Mouse (Mus musculus) leukemia stem cell, adult 10-12 weeks (primary cell): ENCODE measurements around the gene Fermt3. TPM values are rescaled to one million over a fixed set of nuclear protein-coding genes. Genes with fewer than 3 reads are reported as not detected.

Experiments used
- polyA plus RNA-seq: library from polyadenylated mRNA; stranded (reverse); fragments of >175 nt; gene quantifications from 2 replicates; pipeline ENCODE4 v1.2.3, GENCODE M21; 2012; ENCODE audit warnings: low replicate concordance

Fermt3 gene
- 599 and 891 TPM in 2 replicates for polyA plus RNA-seq

DNA sequence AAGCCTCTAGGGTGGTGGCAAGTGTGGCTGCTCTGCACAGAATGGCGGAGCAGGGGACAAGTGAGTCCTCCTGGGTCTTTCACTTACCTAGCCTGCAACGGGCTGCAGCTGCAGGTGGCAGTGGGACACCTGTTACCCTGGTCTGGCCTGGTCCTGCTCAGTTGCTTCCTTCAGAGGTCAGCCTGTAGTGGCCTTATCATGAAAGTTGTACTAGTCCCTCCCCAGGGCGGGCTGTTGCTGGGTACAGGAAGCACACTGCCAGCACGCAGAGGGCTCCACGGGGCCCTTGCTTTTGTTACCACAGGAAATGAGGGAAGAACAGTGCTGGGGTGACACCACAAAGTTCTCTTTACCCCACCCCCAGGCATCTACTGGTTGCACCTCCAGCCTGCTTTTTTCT is at the start of gene Fermt3:
Gene Fermt3, minus strand, starts transcription at position 279 of the 400 bp plus-strand sequence.

DNA sequence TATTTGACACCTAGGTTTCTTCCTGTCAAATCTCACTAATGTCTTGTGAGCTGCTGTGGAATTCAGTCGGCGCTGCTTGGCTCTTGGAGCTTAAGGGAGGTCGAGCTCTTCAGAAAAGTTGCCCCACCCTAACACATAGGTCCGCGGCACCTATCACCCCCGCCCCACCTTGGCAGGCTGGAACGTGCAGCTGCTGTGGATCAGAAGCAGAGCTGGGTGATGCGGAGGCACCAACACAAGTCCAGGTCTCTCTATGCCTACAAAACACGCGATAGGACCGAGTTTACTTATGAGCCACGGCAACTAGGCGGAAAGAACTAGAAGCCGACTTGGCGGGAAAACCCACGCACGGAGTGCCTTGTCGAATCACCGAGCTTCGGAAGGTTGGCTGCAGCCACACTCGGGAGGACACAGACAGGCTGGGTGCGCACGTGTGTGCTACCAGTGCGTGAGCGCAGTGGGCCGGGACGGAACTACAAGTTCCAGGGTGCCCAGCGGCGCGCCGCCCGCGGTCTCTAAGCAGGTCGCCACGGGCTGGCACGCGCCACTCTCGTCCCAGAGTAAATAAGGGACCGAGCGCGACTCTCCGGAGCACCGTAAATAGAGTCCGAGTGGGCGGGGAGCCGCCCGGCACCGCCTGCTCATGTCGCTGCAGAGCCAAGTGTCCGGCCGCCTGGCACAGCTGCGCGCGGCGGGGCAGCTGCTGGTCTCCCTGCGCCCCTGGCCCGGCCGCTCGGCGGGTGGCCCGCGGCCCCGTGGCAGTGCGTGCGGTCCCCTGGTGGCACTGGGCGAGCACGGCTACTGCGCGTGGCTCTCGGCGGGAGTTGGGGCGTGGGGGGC is 37.2 kb upstream of the Fermt3 start, which contains the start of gene Macrod1:
Gene Macrod1, plus strand, starts transcription at position 563 of the 840 bp plus-strand sequence.

GRCm38 (mm10) chr19:7039841-7040636 is 20.8 kb upstream of the Fermt3 start, which contains the start of gene Stip1:
Stip1 (minus strand) TSS chr19:7039967.

DNA sequence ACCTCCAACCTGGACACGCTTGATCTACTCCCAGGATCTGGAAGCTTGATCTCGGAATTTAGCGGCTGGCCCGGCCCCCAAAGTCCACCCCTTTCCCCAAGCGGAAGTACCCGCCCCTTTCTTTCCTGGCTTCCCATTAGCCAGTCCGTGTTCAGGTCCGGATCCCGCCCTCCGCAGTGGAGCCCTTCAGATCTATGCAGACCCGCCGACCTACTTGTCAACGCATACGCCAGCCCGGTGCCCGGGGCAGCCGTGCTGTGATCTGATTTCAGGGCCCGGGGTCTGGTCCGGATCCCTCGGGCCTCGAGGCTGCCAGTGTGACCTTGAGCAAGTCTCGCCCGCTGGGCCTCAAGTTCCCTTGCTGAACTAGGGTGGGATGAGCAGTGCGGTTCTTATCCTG is 23.3 kb downstream of the Fermt3 start, which contains the start of the genes Nudt22 and Trpt1:
Gene Nudt22, minus strand, starts transcription at position 112 of the 400 bp plus-strand sequence.
Gene Trpt1, plus strand, starts transcription at position 126 of the 400 bp plus-strand sequence.

DNA sequence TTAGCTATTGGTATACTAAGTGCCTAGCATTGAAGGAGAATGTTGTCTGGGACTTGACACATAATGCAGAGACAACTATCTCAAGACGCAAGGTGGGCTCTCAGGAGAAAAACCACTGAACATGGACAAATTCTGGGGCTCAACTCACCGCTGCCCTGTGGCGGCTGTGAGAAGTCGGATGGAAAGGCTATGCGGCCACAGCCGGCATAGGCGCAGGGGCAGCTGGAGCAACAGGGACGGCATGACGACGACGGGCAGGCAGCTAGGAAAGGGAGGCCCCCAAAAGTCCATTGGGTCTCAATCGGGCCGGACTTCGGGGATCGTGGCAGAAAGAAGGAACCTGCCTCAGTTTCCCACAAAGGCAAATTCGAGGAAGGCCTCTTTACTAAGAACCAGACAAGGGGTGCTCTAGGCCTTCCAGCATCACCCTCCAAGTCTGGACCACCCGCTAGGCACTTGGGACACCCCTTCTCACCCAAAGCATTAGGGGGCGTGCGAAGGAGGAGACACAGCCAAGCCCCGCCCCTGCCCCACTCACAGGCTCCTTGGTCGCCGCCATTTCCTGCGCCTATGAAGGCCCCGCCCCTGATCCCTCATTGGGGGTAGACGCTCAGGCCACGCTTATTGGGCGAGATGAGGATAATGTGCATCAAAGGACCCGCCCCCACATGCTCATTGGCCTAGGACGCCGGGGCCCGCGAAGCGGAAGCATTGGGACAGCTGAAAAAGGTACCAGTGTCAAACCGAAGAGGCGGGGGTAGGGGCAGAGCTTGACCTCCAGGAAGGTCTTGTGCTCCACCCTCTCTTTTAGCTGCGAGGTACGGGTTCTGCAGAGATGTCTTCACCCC is 27.0 kb downstream of the Fermt3 start, which contains the start of gene Dnajc4:
Gene Dnajc4, minus strand, starts transcription at position 562 of the 848 bp plus-strand sequence.

DNA sequence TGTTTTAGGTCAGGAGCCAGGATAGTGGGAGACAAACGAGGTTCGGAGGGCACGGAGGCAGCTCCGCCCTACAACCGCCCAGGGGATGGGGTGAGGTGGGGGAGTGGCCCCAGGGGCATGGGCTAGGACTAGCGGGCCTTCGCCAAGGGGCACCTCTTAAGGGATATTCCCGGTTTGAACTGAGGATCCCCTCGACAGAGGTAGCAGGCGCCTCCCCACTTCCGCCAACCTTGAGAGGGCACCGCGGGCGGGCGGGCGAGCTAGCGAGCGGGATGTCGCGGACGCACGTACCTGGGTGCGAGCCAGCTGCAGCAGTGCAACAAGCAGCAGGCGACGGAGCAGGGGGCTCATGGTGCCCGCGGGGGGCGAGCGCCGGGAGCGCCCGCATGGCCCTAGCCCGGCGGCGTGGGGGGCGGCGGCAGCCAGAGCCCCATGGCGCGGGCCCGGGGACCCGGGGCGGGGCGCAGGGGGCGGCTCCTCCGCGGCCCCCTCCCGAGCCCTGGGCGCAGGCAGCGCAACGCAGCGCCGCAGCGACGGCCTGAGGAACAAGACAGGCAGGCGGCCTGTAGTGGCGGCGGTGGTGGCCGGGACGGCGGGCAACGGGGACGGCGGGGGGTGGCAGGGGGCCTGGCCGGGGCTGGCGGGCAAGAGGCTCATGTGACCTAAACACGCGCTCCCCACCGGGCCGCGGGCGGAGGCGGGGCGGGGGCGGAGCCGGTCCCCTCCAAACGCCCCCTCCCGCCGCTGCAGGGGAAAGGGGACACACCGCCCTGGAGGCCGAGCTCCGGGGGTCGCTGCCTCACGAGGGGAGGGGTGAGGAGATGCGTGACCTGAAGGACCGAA is 32.0 kb downstream of the Fermt3 start, which contains the start of gene Vegfb:
Gene Vegfb, minus strand, starts transcription at position 591 of the 843 bp plus-strand sequence.

GRCm38 (mm10) chr19:6980381-6981093 is 38.7 kb downstream of the Fermt3 start, which contains the start of gene Fkbp2:
Fkbp2 (minus strand) TSS chr19:6980501.

GRCm38 (mm10) chr19:6975537-6976521 is 43.4 kb downstream of the Fermt3 start, which contains the start of gene Plcb3:
Plcb3 (minus strand) TSS chr19:6976470.

DNA sequence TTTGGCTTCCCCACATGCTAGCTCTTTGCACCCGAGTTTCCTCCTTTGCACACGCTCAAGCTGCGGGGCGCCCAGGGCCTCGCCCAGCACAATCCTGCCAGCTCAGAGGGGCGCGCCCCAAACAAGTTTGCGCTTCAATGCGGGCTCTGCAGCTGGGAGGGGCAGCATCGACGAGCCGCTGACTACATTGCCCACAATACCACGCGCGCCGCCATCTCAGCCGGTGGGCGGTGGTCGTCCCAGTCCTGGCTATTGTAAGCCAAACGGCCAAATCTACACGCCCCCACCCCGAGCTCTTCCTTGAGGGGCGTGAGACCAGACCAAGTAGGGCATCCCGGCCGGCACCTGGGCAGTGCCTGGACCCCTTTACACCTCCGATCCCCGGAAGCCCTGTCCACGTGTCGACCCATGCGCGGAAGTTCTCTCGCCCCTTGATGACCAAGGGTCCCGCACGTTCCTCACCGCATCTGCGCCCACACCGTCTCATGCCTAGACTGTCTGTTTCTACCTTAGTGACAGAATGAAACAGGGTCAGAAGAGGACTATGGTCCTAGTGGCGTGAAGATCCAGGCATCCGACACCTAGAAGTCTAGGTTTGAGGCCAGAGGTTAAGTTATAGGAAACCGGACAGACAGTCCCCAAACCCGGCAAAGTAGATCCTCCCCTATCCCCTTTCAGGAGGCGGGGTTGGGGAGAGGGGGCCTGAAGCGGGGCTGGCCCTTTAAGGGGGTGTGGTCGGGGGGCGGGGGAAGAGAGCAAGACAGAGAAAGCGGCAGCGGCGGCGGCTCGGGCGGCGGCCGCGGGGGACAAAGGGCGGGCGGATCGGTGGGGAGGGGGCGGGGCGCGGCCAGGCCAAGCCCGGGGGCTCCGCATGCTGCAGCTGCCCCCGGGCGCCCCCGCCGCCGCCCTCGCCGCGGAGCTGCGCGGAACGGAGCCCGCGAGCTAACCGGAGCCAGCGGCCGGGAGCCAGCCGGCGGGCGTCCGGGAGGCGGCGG is 44.8 kb downstream of the Fermt3 start, which contains the start of gene Ppp1r14b:
Gene Ppp1r14b, plus strand, starts transcription at position 758 of the 995 bp plus-strand sequence.

Other genes with a start within 250 kb of the Fermt3 start
- gene Rps6ka4, start 178.8 kb downstream of the Fermt3 start, polyA plus RNA-seq, result 41.3 and 41.4 TPM in 2 replicates
- 8.8 and 20.9 TPM in 2 replicates for gene Ccdc88b, start 161.3 kb downstream of the Fermt3 start, polyA plus RNA-seq
- gene Trmt112, start 109.8 kb downstream of the Fermt3 start, polyA plus RNA-seq, result 80.0 and 128 TPM in 2 replicates
- gene Prdx5, start 109.4 kb downstream of the Fermt3 start, polyA plus RNA-seq, result 88.9 and 116 TPM in 2 replicates
- gene Esrra, start 97.7 kb downstream of the Fermt3 start, polyA plus RNA-seq, result 67.0 and 113 TPM in 2 replicates
- 0.41 TPM in 1 of 2 replicates, not detected in the other for gene Catsperz, start 94.1 kb downstream of the Fermt3 start, polyA plus RNA-seq
- gene Kcnk4, start 85.0 kb downstream of the Fermt3 start, polyA plus RNA-seq, result not detected in 2 replicates
- gene Bad, start 77.6 kb downstream of the Fermt3 start, polyA plus RNA-seq, result 89.7 and 101 TPM in 2 replicates
- gene Gpr137, start 77.0 kb downstream of the Fermt3 start, polyA plus RNA-seq, result 65.6 and 67.0 TPM in 2 replicates
- gene Ppp1r14b, start 44.5 kb downstream of the Fermt3 start, polyA plus RNA-seq, result 452 and 665 TPM in 2 replicates
- 22.0 and 26.6 TPM in 2 replicates for gene Plcb3, start 43.0 kb downstream of the Fermt3 start, polyA plus RNA-seq
- 128 and 745 TPM in 2 replicates for gene Fkbp2, start 39.0 kb downstream of the Fermt3 start, polyA plus RNA-seq
- gene Vegfb, start 31.8 kb downstream of the Fermt3 start, polyA plus RNA-seq, result 68.2 and 125 TPM in 2 replicates
- gene Dnajc4, start 26.9 kb downstream of the Fermt3 start, polyA plus RNA-seq, result 15.2 and 25.4 TPM in 2 replicates
- 14.4 and 26.7 TPM in 2 replicates for gene Nudt22, start 23.4 kb downstream of the Fermt3 start, polyA plus RNA-seq
- gene Trpt1, start 23.3 kb downstream of the Fermt3 start, polyA plus RNA-seq, result 0.27 and 2.1 TPM in 2 replicates
- gene Stip1, start 20.5 kb upstream of the Fermt3 start, polyA plus RNA-seq, result 38.3 and 182 TPM in 2 replicates
- gene Macrod1, start 37.3 kb upstream of the Fermt3 start, polyA plus RNA-seq, result 7.0 and 13.3 TPM in 2 replicates
- gene Flrt1, start 86.3 kb upstream of the Fermt3 start, polyA plus RNA-seq, result 0.06 TPM in 1 of 2 replicates, not detected in the other
- gene Otub1, start 186.8 kb upstream of the Fermt3 start, polyA plus RNA-seq, result 123 and 146 TPM in 2 replicates
- gene Cox8a, start 198.1 kb upstream of the Fermt3 start, polyA plus RNA-seq, result 212 and 399 TPM in 2 replicates
- 47.2 and 78.6 TPM in 2 replicates for gene Naa40, start 221.7 kb upstream of the Fermt3 start, polyA plus RNA-seq
- 14.6 and 15.0 TPM in 2 replicates for gene Rcor2, start 247.9 kb upstream of the Fermt3 start, polyA plus RNA-seq